Mouse (Mus musculus) forebrain, embryonic 15.5 days (tissue): ENCODE data around the gene Map2k7. TPM values are rescaled to one million over a fixed set of nuclear protein-coding genes. Genes with fewer than 3 reads are reported as not detected.

ENCODE experiments used
- ATAC-seq: fragments of 200-750 bp; cut with Nextera tagmentation; replicated peaks from 2 replicates; pipeline ENCODE4 v1.8.0; 2017; ENCODE audit warnings: mild to moderate bottlenecking, moderate TSS enrichment, moderate library complexity
- H3K27ac ChIP-seq: fragments of 300-500 bp; sonication (generic); replicated peaks from 2 replicates; pipeline ENCODE4 v1.5.1; 2015; ENCODE audit warnings: mild to moderate bottlenecking, inconsistent platforms
- H3K27me3 ChIP-seq: fragments of 300-500 bp; sonication (generic); 2 replicates; pipeline ENCODE4 v1.6.1; 2015; ENCODE audit warnings: inconsistent platforms
- H3K36me3 ChIP-seq: fragments of 300-500 bp; sonication (generic); 2 replicates; pipeline ENCODE4 v1.6.1; 2015; ENCODE audit warnings: mild to moderate bottlenecking, inconsistent platforms
- H3K4me1 ChIP-seq: fragments of 300-500 bp; sonication (generic); 2 replicates; pipeline ENCODE4 v1.6.1; 2015; ENCODE audit warnings: inconsistent platforms
- H3K4me2 ChIP-seq: fragments of 300-500 bp; sonication (generic); replicated peaks from 2 replicates; pipeline ENCODE4 v1.6.1; 2015; ENCODE audit warnings: mild to moderate bottlenecking, inconsistent platforms
- H3K4me3 ChIP-seq: fragments of 300-500 bp; sonication (generic); 2 replicates; pipeline ENCODE4 v1.5.1; 2015; ENCODE audit warnings: mild to moderate bottlenecking, inconsistent platforms
- H3K9ac ChIP-seq: fragments of 300-500 bp; sonication (generic); replicated peaks from 2 replicates; pipeline ENCODE4 v1.6.1; 2015; ENCODE audit warnings: mild to moderate bottlenecking, inconsistent platforms
- H3K9me3 ChIP-seq: fragments of 300-500 bp; sonication (generic); 2 replicates; pipeline ENCODE4 v1.6.1; 2016; ENCODE audit warnings: inconsistent platforms
- WGBS: fragments of 180-500 bp; shearing (Covaris S2); methylation state at CpG from one replicate; pipeline ENCODE4 v1.1.7; 2015; ENCODE audit warnings: mixed read lengths; 5-methylcytosine and 5-hydroxymethylcytosine counted together
- polyA plus RNA-seq: library from polyadenylated mRNA; unstranded; fragments of >200 nt; fragmentation: Nextera tagmentation; extraction: Ambion mirVana; gene quantifications from 2 replicates; pipeline ENCODE4 v1.2.1, GENCODE M21; 2015

The Map2k7 gene
- 26.3 and 27.5 TPM in 2 replicates for polyA plus RNA-seq

- Histone ChIP-seq H3K4me1 (peaks cover 29% of the 10 kb centered on the region), H3K27me3 (no peaks in the 10 kb centered on the region), H3K27ac (peak within 1 kb of the TSS; percentile 91), H3K9ac (peak within 1 kb of the TSS; percentile 63), H3K36me3 (peaks cover 9% of the 10 kb centered on the region), H3K4me2 (peak within 1 kb of the TSS; percentile 80), H3K4me3 (peak within 1 kb of the TSS; percentile 63), H3K9me3 (no peaks in the 10 kb centered on the region)
- WGBS = under 1% methylated on average over 71 of the region's 71 CpGs
- peak; percentile 93 for ATAC-seq
These were observed at the start of gene Map2k7, which contains the start of gene Gm49320 for GRCm38 (mm10) chr8:4238434-4239192. Gene Map2k7, plus strand, starts transcription at chr8:4238740. Gene Gm49320, plus strand, starts transcription at chr8:4238865.

GRCm38 (mm10) chr8:4189031-4189722 is 49.4 kb upstream of the Map2k7 start:
- WGBS = 41% methylated on average over 3 of the region's 3 CpGs
- ATAC-seq = no peak
- H3K9ac ChIP-seq = no peak overlapping the region
- H3K27ac ChIP-seq = no peak overlapping the region
- no peaks in the 10 kb centered on the region for H3K27me3 ChIP-seq
- no peak overlapping the region for H3K4me2 ChIP-seq
- peaks cover 18% of the 10 kb centered on the region for H3K4me1 ChIP-seq
- no peak overlapping the region for H3K4me3 ChIP-seq
- H3K9me3 ChIP-seq = no peaks in the 10 kb centered on the region
- H3K36me3 ChIP-seq = peaks cover 62% of the 10 kb centered on the region

GRCm38 (mm10) chr8:4192305-4192704 is 46.2 kb upstream of the Map2k7 start:
- Histone ChIP-seq H3K27me3 (no peaks in the 10 kb centered on the region), H3K36me3 (peaks cover 48% of the 10 kb centered on the region), H3K9me3 (no peaks in the 10 kb centered on the region), H3K4me1 (peaks cover 18% of the 10 kb centered on the region), H3K27ac (peak overlapping the region; percentile 70), H3K4me2 (no peak overlapping the region), H3K9ac (no peak overlapping the region), H3K4me3 (no peak overlapping the region)
- ATAC-seq = peak; percentile 36
- WGBS = 38% methylated on average over 5 of the region's 5 CpGs

- ATAC-seq = peak; percentile 88
- no peak overlapping the region for H3K9ac ChIP-seq
- H3K27ac ChIP-seq = peak overlapping the region; percentile 70
- no peaks in the 10 kb centered on the region for H3K27me3 ChIP-seq
- H3K9me3 ChIP-seq = no peaks in the 10 kb centered on the region
- 1% methylated on average over 18 of the region's 18 CpGs for WGBS
- peaks cover 18% of the 10 kb centered on the region for H3K4me1 ChIP-seq
- H3K36me3 ChIP-seq = peaks cover 44% of the 10 kb centered on the region
- H3K4me2 ChIP-seq = no peak overlapping the region
- no peak overlapping the region for H3K4me3 ChIP-seq
These were observed 45.5 kb upstream of the Map2k7 start for GRCm38 (mm10) chr8:4192807-4193587.

- peak overlapping the region; percentile 70; the same call in 1 of the 2 replicates for H3K27ac ChIP-seq
- H3K4me1 ChIP-seq = peaks cover 18% of the 10 kb centered on the region
- peak; percentile 17 for ATAC-seq
- H3K27me3 ChIP-seq = no peaks in the 10 kb centered on the region
- H3K4me2 ChIP-seq = no peak overlapping the region
- 57% methylated on average over 7 of the region's 7 CpGs for WGBS
- no peaks in the 10 kb centered on the region for H3K9me3 ChIP-seq
- peaks cover 41% of the 10 kb centered on the region for H3K36me3 ChIP-seq
- no peak overlapping the region for H3K4me3 ChIP-seq
- H3K9ac ChIP-seq = no peak overlapping the region
These were observed 45.0 kb upstream of the Map2k7 start for GRCm38 (mm10) chr8:4193588-4193894.

GRCm38 (mm10) chr8:4201321-4201720 is 37.2 kb upstream of the Map2k7 start:
- Histone ChIP-seq H3K36me3 (peaks cover 70% of the 10 kb centered on the region), H3K27me3 (peaks cover 16% of the 10 kb centered on the region), H3K9ac (no peak overlapping the region), H3K9me3 (no peaks in the 10 kb centered on the region), H3K4me1 (peaks cover 7% of the 10 kb centered on the region), H3K27ac (no peak overlapping the region), H3K4me2 (no peak overlapping the region), H3K4me3 (no peak overlapping the region)
- no peak for ATAC-seq
- 79% methylated on average over 2 of the region's 2 CpGs for WGBS

- Histone ChIP-seq H3K9ac (no peak overlapping the region), H3K4me2 (no peak overlapping the region), H3K4me1 (peaks cover 16% of the 10 kb centered on the region), H3K9me3 (no peaks in the 10 kb centered on the region), H3K4me3 (no peak overlapping the region), H3K27me3 (peaks cover 16% of the 10 kb centered on the region), H3K27ac (no peak overlapping the region), H3K36me3 (peaks cover 66% of the 10 kb centered on the region)
- WGBS = 25% methylated on average over 38 of the region's 38 CpGs
- 0 out of 2 replicates have a peak, but pooled peaks have one; percentile 5 for ATAC-seq
These were observed 33.1 kb upstream of the Map2k7 start for GRCm38 (mm10) chr8:4205246-4206123.

- no peak overlapping the region for H3K27ac ChIP-seq
- no peak overlapping the region for H3K4me3 ChIP-seq
- ATAC-seq = peak; percentile 20; the same call in 1 of the 2 replicates
- H3K9me3 ChIP-seq = no peaks in the 10 kb centered on the region
- H3K4me1 ChIP-seq = peaks cover 16% of the 10 kb centered on the region
- 14% methylated on average over 44 of the region's 44 CpGs for WGBS
- peaks cover 16% of the 10 kb centered on the region for H3K27me3 ChIP-seq
- H3K9ac ChIP-seq = no peak overlapping the region
- H3K4me2 ChIP-seq = no peak overlapping the region
- peaks cover 64% of the 10 kb centered on the region for H3K36me3 ChIP-seq
These were observed 32.1 kb upstream of the Map2k7 start for GRCm38 (mm10) chr8:4206182-4207015.

GRCm38 (mm10) chr8:4207016-4207350 is 31.6 kb upstream of the Map2k7 start:
- H3K27me3 ChIP-seq = peaks cover 16% of the 10 kb centered on the region
- ATAC-seq = no peak
- WGBS = 74% methylated on average over 2 of the region's 2 CpGs
- peaks cover 58% of the 10 kb centered on the region for H3K36me3 ChIP-seq
- no peak overlapping the region for H3K27ac ChIP-seq
- H3K4me2 ChIP-seq = no peak overlapping the region
- H3K4me3 ChIP-seq = no peak overlapping the region
- H3K4me1 ChIP-seq = peaks cover 16% of the 10 kb centered on the region
- no peak overlapping the region for H3K9ac ChIP-seq
- no peaks in the 10 kb centered on the region for H3K9me3 ChIP-seq

- Histone ChIP-seq H3K27ac (no peak overlapping the region), H3K9me3 (no peaks in the 10 kb centered on the region), H3K9ac (no peak overlapping the region), H3K4me2 (no peak overlapping the region), H3K27me3 (no peaks in the 10 kb centered on the region), H3K4me1 (peaks cover 46% of the 10 kb centered on the region), H3K36me3 (peaks cover 26% of the 10 kb centered on the region), H3K4me3 (no peak overlapping the region)
- ATAC-seq = no peak
- 63% methylated on average over 6 of the region's 6 CpGs for WGBS
These were observed 27.4 kb upstream of the Map2k7 start for GRCm38 (mm10) chr8:4211097-4211496.

GRCm38 (mm10) chr8:4212809-4213209 is 25.7 kb upstream of the Map2k7 start:
- WGBS = 1% methylated on average over 25 of the region's 25 CpGs
- Histone ChIP-seq H3K27me3 (no peaks in the 10 kb centered on the region), H3K36me3 (peaks cover 26% of the 10 kb centered on the region), H3K9ac (peak overlapping the region; percentile 53), H3K4me3 (peak overlapping the region; percentile 46), H3K27ac (peak overlapping the region; percentile 44), H3K9me3 (no peaks in the 10 kb centered on the region), H3K4me2 (peak overlapping the region; percentile 98), H3K4me1 (peaks cover 40% of the 10 kb centered on the region)
- peak; percentile 0; the same call in 1 of the 2 replicates for ATAC-seq
